Mouse (Mus musculus): ENCODE data around the gene Kirrel3.

The Kirrel3 gene

GRCm38 (mm10) chr9:34837700-34838462 lies 352.2 kb downstream of the Kirrel3 start:
- peak; percentile 22 for DNase-seq

- no peak for DNase-seq
These were observed 357.7 kb downstream of the Kirrel3 start for GRCm38 (mm10) chr9:34843275-34843965.

- DNase-seq = no peak
These were observed 360.7 kb downstream of the Kirrel3 start for GRCm38 (mm10) chr9:34846440-34846839.

GRCm38 (mm10) chr9:34847664-34848063 lies 362.0 kb downstream of the Kirrel3 start:
- DNase-seq = peak; percentile 40

GRCm38 (mm10) chr9:34851136-34851535 lies 365.4 kb downstream of the Kirrel3 start:
- no peak for DNase-seq

- DNase-seq = peak; percentile 48
These were observed 371.9 kb downstream of the Kirrel3 start for GRCm38 (mm10) chr9:34857575-34857974.

GRCm38 (mm10) chr9:34858071-34858470 lies 372.4 kb downstream of the Kirrel3 start:
- no peak for DNase-seq

GRCm38 (mm10) chr9:34860934-34861333 lies 375.2 kb downstream of the Kirrel3 start:
- no peak for DNase-seq

GRCm38 (mm10) chr9:34861775-34862174 lies 376.1 kb downstream of the Kirrel3 start:
- DNase-seq = peak; percentile 24

- DNase-seq = no peak
These were observed 379.9 kb downstream of the Kirrel3 start for GRCm38 (mm10) chr9:34865606-34866005.

GRCm38 (mm10) chr9:34871316-34871966 lies 385.7 kb downstream of the Kirrel3 start:
- no peak for DNase-seq

- DNase-seq = no peak
These were observed 389.5 kb downstream of the Kirrel3 start for GRCm38 (mm10) chr9:34875238-34875637.

GRCm38 (mm10) chr9:34877186-34877585 lies 391.5 kb downstream of the Kirrel3 start:
- DNase-seq = no peak

GRCm38 (mm10) chr9:34877799-34878198 lies 392.1 kb downstream of the Kirrel3 start:
- no peak for DNase-seq

GRCm38 (mm10) chr9:34881750-34882149 lies 396.1 kb downstream of the Kirrel3 start:
- DNase-seq = no peak

- no peak for DNase-seq
These were observed 396.5 kb downstream of the Kirrel3 start for GRCm38 (mm10) chr9:34882211-34882610.

- no peak for DNase-seq
These were observed 397.4 kb downstream of the Kirrel3 start for GRCm38 (mm10) chr9:34883122-34883521.

- DNase-seq = no peak
These were observed 398.6 kb downstream of the Kirrel3 start for GRCm38 (mm10) chr9:34884325-34884724.

GRCm38 (mm10) chr9:34884942-34885341 lies 399.2 kb downstream of the Kirrel3 start:
- no peak for DNase-seq

- DNase-seq = no peak
These were observed 401.1 kb downstream of the Kirrel3 start for GRCm38 (mm10) chr9:34886746-34887145.

- DNase-seq = no peak
These were observed 401.5 kb downstream of the Kirrel3 start for GRCm38 (mm10) chr9:34887196-34887595.

- DNase-seq = no peak
These were observed 402.6 kb downstream of the Kirrel3 start for GRCm38 (mm10) chr9:34888298-34888697.

- no peak for DNase-seq
These were observed 415.5 kb downstream of the Kirrel3 start for GRCm38 (mm10) chr9:34901216-34901615.

- no peak for DNase-seq
These were observed 416.2 kb downstream of the Kirrel3 start for GRCm38 (mm10) chr9:34901888-34902287.

Data from thymus, postnatal 4 days (tissue).